Mouse (Mus musculus): ENCODE measurements around the gene Stx18. TPM values are rescaled to one million over a fixed set of nuclear protein-coding genes. Genes with fewer than 3 reads are reported as not detected.

The Stx18 gene
- 10 to 100 TPM; 13.7 to 15.4 TPM for total RNA-seq (2021)
- long read RNA-seq, experiment 1, transcript Stx18-203 (11 exons, 3,002 nt) = major isoform, 9 of 10 reads
- long read RNA-seq, experiment 1, partial matches to known transcripts = 0 of 10 reads
- long read RNA-seq, experiment 1, other reads (novel, unspliced or antisense) = 0 of 10 reads
- long read RNA-seq, experiment 2, transcript Stx18-203 (11 exons, 3,002 nt) = major isoform, 14 of 19 reads
- long read RNA-seq, experiment 2, partial matches to known transcripts = 0 of 19 reads
- long read RNA-seq, experiment 2, other reads (novel, unspliced or antisense) = 2 of 19 reads

DNA sequence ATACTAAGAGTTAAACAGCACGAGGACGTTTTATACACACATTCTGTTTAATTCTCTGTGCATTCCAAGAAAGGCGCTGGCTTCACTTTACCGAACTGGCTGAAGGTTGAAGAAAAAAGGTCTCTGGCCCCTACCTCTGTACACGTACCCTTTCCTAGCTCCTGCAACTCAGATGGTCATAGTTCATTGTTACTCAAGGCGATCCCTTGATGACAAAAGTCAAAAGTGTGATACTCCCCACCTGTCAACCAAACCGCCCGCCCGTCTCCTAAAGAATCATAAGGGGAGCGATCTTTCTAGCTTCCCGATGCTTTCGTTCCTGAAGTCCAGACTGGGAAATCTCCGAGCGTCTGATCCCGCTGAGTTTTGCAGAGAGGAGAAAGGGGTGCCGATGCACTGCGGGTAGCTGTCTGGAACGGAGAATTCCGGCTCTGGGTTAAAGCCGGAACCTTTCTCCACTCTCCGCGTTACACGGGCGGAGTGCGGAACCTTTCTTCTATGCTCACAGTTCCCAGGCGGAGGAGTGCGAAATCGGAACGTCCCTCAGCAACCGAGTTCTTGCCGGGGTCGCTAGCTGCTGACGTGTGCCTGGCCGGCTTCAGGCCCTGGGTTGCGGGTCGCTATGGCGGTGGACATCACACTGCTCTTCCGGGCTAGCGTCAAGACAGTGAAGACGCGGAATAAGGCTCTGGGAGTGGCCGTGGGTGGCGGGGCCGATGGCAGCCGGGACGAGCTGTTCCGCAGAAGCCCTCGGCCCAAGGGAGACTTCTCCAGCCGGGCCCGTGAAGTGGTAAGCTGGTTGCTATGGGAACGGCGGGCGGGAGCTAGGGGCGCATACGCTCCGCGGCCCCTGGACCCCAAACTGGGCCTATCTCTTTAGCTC lies at the start of gene Stx18:
Gene Stx18, plus strand, starts transcription at position 33 of the 883 bp plus-strand sequence.
- intact Hi-C loops (cut with DNase I) = no loop called here
- peak; percentile 74 to 80 for DNase-seq

DNA sequence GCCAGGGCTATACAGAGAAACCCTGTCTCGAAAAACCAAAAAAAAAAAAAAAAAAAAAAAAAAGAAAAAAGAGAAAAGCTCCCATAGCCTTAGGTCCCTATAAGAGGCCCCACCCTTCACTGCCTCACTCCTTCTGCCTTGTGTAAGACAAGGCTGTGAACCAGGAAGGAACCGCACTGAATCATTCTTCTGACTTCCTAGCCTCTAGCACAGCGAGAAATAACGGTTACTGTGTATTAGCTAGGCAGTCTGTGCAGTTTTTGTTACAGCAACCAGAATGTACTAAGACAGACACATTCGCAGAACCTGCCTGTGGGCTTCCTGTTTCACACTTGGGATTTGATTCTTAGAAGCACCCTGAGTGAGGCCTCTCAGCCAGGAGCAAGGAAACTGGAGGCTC lies 46.2 kb upstream of the Stx18 start:
- DNase-seq = no peak
- intact Hi-C loops (cut with DNase I) = no loop called here

DNA sequence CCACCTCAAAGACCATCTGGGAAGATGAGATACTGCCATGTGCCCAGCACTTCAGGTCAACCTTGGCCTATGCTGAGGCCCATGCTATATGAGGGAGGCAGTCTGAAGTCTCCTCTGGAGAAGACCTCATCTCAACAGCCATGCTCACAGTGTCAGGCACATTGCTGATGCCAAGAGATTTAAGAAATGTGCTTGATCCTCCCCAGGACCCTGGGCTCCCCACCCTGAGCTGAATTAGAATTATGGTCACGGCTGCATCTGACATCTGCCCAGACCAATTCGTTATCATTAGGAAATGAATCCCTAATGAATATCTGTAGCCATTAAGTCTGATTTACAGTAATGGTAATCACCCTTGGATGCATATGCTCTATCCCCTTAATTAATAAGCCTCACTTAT lies 39.7 kb upstream of the Stx18 start:
- intact Hi-C loops (cut with DNase I) = no loop called here
- DNase-seq = no peak

- intact Hi-C loops (cut with DNase I) = no loop called here
- no peak for DNase-seq
Measured at GRCm38 (mm10) chr5:38002573-38002972, 36.0 kb upstream of the Stx18 start.

GRCm38 (mm10) chr5:38004746-38005145 lies 33.8 kb upstream of the Stx18 start:
- intact Hi-C loops (cut with DNase I) = no loop called here
- DNase-seq = no peak

DNA sequence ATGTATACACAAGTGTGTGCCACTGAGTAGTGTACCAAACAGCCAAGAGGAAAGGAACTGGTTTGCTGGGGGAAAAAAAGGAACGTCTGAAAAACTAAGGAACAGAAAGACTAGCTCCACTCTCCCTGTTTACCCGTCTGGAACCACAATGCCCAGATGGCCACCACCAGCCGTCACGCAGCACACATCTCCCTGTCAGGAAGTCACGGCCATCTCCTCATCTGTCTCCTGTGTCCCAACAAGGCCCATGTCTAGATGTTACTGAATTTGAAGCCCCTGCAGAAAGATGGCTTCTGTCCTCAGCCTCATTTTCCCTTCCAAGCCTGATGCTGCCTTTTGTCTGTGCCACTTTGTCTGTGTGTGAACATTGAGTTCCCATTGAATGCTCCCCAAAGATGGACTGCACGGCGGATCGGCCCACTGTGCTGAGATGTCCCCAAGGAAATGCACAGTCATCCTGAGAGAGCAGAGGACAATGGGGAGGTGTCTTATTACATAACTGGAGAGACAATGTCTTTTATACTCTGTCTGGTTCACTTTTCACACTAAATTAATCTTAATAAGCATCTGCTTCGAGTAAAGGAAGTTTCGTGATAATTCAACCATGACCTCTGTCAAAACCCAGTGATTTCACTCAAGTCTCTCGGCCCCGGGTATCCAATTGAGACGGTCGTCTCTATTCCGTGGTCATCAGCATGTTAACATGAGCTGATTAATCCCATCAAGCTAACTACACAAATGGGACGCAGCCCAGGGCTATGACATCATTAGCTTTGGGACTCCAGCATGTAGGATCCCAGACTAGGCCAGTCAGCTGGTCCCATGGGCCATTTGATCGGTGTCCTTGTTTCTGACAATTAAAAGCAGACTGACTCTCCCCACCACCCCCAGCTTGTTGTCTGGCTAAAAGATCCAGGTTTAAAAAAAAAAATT lies 31.9 kb upstream of the Stx18 start:
- DNase-seq = no peak
- intact Hi-C loops (cut with DNase I) = no loop called here

DNA sequence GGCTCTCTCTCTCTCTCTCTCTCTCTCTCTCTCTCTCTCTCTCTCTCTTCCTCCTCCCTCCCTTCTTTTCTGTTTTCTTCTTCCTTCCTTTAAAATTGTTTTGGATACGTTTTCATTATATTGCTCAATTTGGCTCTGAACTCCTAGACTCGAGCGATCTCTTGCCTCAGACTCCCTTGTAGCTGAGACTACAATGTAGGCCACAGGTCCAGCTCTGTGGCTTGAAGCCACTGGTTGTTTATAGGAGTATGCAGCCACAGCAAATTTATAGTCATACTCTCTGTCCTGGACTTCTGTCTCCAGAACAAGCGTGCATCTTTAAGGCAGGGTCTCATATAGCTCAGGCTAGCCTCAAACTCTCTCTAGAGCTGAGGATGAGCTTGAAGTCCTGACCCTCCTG lies 29.5 kb upstream of the Stx18 start:
- intact Hi-C loops (cut with DNase I) = no loop called here
- DNase-seq = no peak

GRCm38 (mm10) chr5:38014916-38015315 lies 23.6 kb upstream of the Stx18 start:
- intact Hi-C loops (cut with DNase I) = no loop called here
- no peak for DNase-seq

DNA sequence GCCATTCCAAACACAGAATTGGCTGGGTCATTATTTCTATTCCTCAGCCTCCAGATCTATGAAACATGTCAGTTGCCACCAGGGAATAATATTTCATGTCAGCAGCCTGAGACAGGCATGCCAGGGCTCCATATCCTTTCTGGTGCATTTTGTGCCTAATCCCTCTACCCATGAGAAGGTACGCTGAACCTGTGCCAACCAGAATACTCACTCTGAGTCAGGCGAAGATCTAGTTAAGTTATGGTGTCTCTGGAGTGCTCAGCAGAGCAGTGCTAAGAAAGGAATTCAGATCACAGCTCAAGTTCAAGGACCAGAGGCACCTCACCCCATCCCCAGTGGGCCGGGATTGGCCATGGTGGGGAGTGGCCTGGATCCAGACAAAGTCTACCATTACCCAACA lies 21.6 kb upstream of the Stx18 start:
- intact Hi-C loops (cut with DNase I) = no loop called here
- no peak for DNase-seq

DNA sequence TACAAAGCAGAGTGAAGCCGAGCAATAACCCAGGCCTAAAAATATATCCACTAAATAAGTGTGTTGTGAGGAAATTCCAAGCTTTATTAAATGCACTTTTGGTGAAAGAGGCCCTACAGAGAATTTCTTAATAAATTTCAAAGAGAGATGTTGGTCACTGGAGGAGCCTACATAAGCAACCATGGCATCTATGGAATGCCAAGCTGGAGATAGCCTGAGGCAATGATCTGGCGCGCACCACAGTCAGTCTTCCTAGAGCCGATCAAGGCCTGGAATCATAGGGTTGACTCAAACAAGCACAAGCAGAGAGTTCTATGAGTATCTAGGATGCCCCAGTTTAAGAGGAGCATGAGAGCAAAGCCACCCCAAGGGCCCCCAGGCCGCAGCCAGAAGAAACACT lies 10.9 kb upstream of the Stx18 start:
- no peak for DNase-seq
- intact Hi-C loops (cut with DNase I) = no loop called here

DNA sequence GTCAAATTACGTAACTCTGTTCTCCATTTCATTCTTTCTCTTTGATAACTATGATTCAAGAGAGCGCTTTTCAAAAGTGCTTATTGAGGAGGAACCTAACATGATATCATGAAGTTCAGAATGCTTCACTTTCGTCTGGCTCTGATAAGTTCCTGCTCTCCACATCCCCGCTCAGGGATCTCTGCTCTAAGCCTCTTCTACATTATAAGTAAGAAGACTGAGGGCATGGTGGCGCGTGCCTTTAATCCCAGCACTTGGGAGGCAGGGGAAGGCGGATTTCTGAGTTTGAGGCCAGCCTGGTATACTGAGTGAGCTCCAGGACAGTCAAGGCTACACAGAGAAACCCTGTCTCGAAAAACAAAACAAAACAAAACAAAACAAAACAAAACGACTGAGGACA lies 268 bp upstream of the Stx18 start:
- DNase-seq = no peak
- intact Hi-C loops (cut with DNase I) = no loop called here

GRCm38 (mm10) chr5:38039796-38040195 lies 1.3 kb downstream of the Stx18 start:
- DNase-seq = no peak
- intact Hi-C loops (cut with DNase I) = no loop called here

DNA sequence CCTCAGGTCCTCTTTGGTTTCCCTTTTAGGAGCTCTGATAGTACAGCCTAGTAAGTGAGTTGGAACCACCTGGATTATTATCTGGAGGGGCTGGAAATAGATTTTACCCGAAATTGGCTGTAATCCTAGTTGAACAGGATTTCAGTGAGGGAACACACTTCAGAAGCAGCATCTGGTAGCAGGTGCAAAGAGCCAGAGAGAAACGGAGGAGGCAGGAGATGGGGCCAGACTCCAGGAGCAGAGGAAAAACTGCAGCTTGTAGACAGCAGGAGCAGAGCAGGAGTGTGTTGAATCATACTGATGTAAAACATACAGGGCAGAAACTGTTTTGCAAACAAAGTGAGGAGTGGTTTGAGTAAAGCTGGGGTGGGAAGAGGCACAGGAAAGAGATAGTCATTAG lies 6.4 kb downstream of the Stx18 start:
- intact Hi-C loops (cut with DNase I) = no loop called here
- DNase-seq = no peak

GRCm38 (mm10) chr5:38048177-38048576 lies 9.6 kb downstream of the Stx18 start:
- intact Hi-C loops (cut with DNase I) = no loop called here
- DNase-seq = no peak

- DNase-seq = no peak
- intact Hi-C loops (cut with DNase I) = no loop called here
Measured at GRCm38 (mm10) chr5:38061051-38061450, 22.5 kb downstream of the Stx18 start.

GRCm38 (mm10) chr5:38062709-38063108 lies 24.2 kb downstream of the Stx18 start:
- intact Hi-C loops (cut with DNase I) = no loop called here
- DNase-seq = no peak

GRCm38 (mm10) chr5:38063339-38063738 lies 24.8 kb downstream of the Stx18 start:
- DNase-seq = no peak
- intact Hi-C loops (cut with DNase I) = no loop called here

- intact Hi-C loops (cut with DNase I) = no loop called here
Measured at GRCm38 (mm10) chr5:38064043-38064575, 25.6 kb downstream of the Stx18 start.

GRCm38 (mm10) chr5:38064701-38065100 lies 26.2 kb downstream of the Stx18 start:
- intact Hi-C loops (cut with DNase I) = no loop called here
- no peak for DNase-seq

More at GRCm38 (mm10) chr5:38064043-38064575, 25.6 kb downstream of the Stx18 start:
- no peak for DNase-seq

GRCm38 (mm10) chr5:38065454-38065853 lies 26.9 kb downstream of the Stx18 start:
- DNase-seq = no peak
- intact Hi-C loops (cut with DNase I) = no loop called here

- DNase-seq = no peak
- intact Hi-C loops (cut with DNase I) = no loop called here
Measured at GRCm38 (mm10) chr5:38066606-38067005, 28.1 kb downstream of the Stx18 start.

Data from gastrocnemius, postnatal 36 days (tissue).